Mouse (Mus musculus) lung, postnatal 25 days (tissue): ENCODE results near the gene Zbtb7b.

Experiments used
- DNase-seq: peaks from one replicate; pipeline ENCODE4 v3.0.0; 2022; ENCODE audit warnings: low spot score

The Zbtb7b gene

GRCm38 (mm10) chr3:89418170-89418860 is 23.7 kb upstream of the Zbtb7b start, which contains the start of the genes Cks1b and Shc1:
Gene Cks1b (minus strand): TSS chr3:89418383.
Gene Shc1 (plus strand): TSS chr3:89418443.
- peak; percentile 99 for DNase-seq

GRCm38 (mm10) chr3:89417840-89418169 is 23.2 kb upstream of the Zbtb7b start:
- DNase-seq = no peak

- DNase-seq = no peak
Measured at GRCm38 (mm10) chr3:89417131-89417530, 22.6 kb upstream of the Zbtb7b start.

GRCm38 (mm10) chr3:89416158-89416557 is 21.6 kb upstream of the Zbtb7b start:
- no peak for DNase-seq

- peak; percentile 99 for DNase-seq
Measured at GRCm38 (mm10) chr3:89411490-89412393, 17.2 kb upstream of the Zbtb7b start, which contains the start of gene Flad1. Gene Flad1 (minus strand): TSS chr3:89411870.

GRCm38 (mm10) chr3:89410864-89411263 is 16.3 kb upstream of the Zbtb7b start:
- DNase-seq = no peak

- no peak for DNase-seq
Measured at GRCm38 (mm10) chr3:89409701-89410100, 15.1 kb upstream of the Zbtb7b start.

- DNase-seq = no peak
Measured at GRCm38 (mm10) chr3:89408448-89408847, 13.9 kb upstream of the Zbtb7b start.

- no peak for DNase-seq
Measured at GRCm38 (mm10) chr3:89406887-89407286, 12.3 kb upstream of the Zbtb7b start.

- no peak for DNase-seq
Measured at GRCm38 (mm10) chr3:89402693-89403092, 8.1 kb upstream of the Zbtb7b start, which contains the start of gene Lenep. Gene Lenep (minus strand): TSS chr3:89402793.

- no peak for DNase-seq
Measured at GRCm38 (mm10) chr3:89401329-89401728, 6.8 kb upstream of the Zbtb7b start.

GRCm38 (mm10) chr3:89396654-89397005 is 2.1 kb upstream of the Zbtb7b start:
- DNase-seq = no peak

GRCm38 (mm10) chr3:89395806-89396653 is 1.5 kb upstream of the Zbtb7b start:
- peak; percentile 81 for DNase-seq

- DNase-seq = no peak
Measured at GRCm38 (mm10) chr3:89395419-89395805, 836 bp upstream of the Zbtb7b start.

GRCm38 (mm10) chr3:89394894-89395256 is 299 bp upstream of the Zbtb7b start:
- peak; percentile 90 for DNase-seq

GRCm38 (mm10) chr3:89393605-89394004 is 971 bp downstream of the Zbtb7b start:
- peak; percentile 99 for DNase-seq

GRCm38 (mm10) chr3:89392871-89393311 is 1.7 kb downstream of the Zbtb7b start:
- DNase-seq = no peak

GRCm38 (mm10) chr3:89391663-89392511 is 2.7 kb downstream of the Zbtb7b start:
- DNase-seq = no peak

GRCm38 (mm10) chr3:89390699-89391662 is 3.6 kb downstream of the Zbtb7b start:
- no peak for DNase-seq

- DNase-seq = no peak
Measured at GRCm38 (mm10) chr3:89390111-89390515, 4.5 kb downstream of the Zbtb7b start.
